Mouse (Mus musculus) olfactory bulb, adult 2 months (tissue): ENCODE measurements around the gene Zfp277.

Experiments used
- CTCF ChIP-seq: fragments of 200-500 bp; IDR thresholded peaks from 2 replicates; pipeline ENCODE4 v1.5.1; 2012; ENCODE audit warnings: low read depth, mild to moderate bottlenecking, low read length, moderate library complexity; ENCODE audit not compliant: insufficient read depth
- POLR2A ChIP-seq: fragments of 200-500 bp; IDR thresholded peaks from 2 replicates; pipeline ENCODE4 v1.6.1; 2012; ENCODE audit warnings: mild to moderate bottlenecking, low read depth, low read length, moderate library complexity; ENCODE audit not compliant: insufficient read depth

GRCm38 (mm10) chr12:40327012-40327660, 118.6 kb downstream of the Zfp277 start:
- TF ChIP-seq POLR2A = no peak
- no peak for TF ChIP-seq CTCF
